In genomic region chr7:127041851-127042672, GRCm38 (mm10) we compare ENCODE assay signal across 1 mouse cellular context.
TF ChIP-seq lines count a peak whose summit lies in the region.

Gene Kif22 (minus strand): TSS chr7:127042471.

TF ChIP-seq in CH12.LX, 34 proteins besides CTCF, POLR2A, EP300 and RAD21 (continued from another document):
- TF ChIP-seq ETS1 (conservative IDR thresholded peaks at IDR 0.05; ENCODE audit: low read depth, low read length), result 0 out of 2 replicates have a peak, but pooled peaks have one; percentile 9
- peak; percentile 54; the same call in 1 of the 2 replicates for TF ChIP-seq MYC (IDR thresholded peaks at IDR 0.05; ENCODE audit: low read depth, low read length)
- TF ChIP-seq MAFK (IDR thresholded peaks at IDR 0.05; ENCODE audit: insufficient replicate concordance, low read length), result no peak
- TF ChIP-seq KAT2A (IDR thresholded peaks at IDR 0.05; ENCODE audit: insufficient replicate concordance, low read length), result peak; percentile 82; the same call in 1 of the 2 replicates
- no peak for TF ChIP-seq BHLHE40 (IDR thresholded peaks at IDR 0.05; ENCODE audit: low read depth, low read length)
- TF ChIP-seq JUND (conservative IDR thresholded peaks at IDR 0.05; ENCODE audit: low read depth, low read length), result no peak
- TF ChIP-seq RCOR1 (conservative IDR thresholded peaks at IDR 0.05; ENCODE audit: low read depth, low read length), result no peak
- peak; percentile 85 for TF ChIP-seq TBP (conservative IDR thresholded peaks at IDR 0.05; ENCODE audit: low read depth, low read length)
- TF ChIP-seq MEF2A (IDR thresholded peaks at IDR 0.05; ENCODE audit: borderline replicate concordance, low read depth, low read length), result peak; percentile 63; the same call in 1 of the 2 replicates
- TF ChIP-seq ZKSCAN1 (IDR thresholded peaks at IDR 0.05; ENCODE audit: borderline replicate concordance, low read depth, low read length), result no peak
- TF ChIP-seq JUN (IDR thresholded peaks at IDR 0.05; ENCODE audit: insufficient read depth, low read depth, low read length), result no peak
- TF ChIP-seq GABPA (IDR thresholded peaks at IDR 0.05; ENCODE audit: insufficient replicate concordance, low read depth, low read length), result no peak
- no peak for TF ChIP-seq ZC3H11A (IDR thresholded peaks at IDR 0.05; ENCODE audit: low read depth, low read length)
- peak; percentile 96 for TF ChIP-seq E2F4 (IDR thresholded peaks at IDR 0.05; ENCODE audit: insufficient replicate concordance, low read depth, low read length)
- peak; percentile 89 for TF ChIP-seq ELF1 (IDR thresholded peaks at IDR 0.05; ENCODE audit: low read depth, low read length)
- TF ChIP-seq NELFE (IDR thresholded peaks at IDR 0.05; ENCODE audit: low read depth, low read length), result peak; percentile 88
- no peak for TF ChIP-seq ZNF384 (IDR thresholded peaks at IDR 0.05; ENCODE audit: low read depth, low read length)
